Mouse (Mus musculus) embryonic facial prominence, embryonic 14.5 days (tissue): ENCODE results near the gene Zmiz1. TPM values are rescaled to one million over a fixed set of nuclear protein-coding genes. Genes with fewer than 3 reads are reported as not detected.
A peak's percentile ranks its signal among the peaks of the same experiment; 100 is the strongest.

Experiments
- ATAC-seq: fragments of 200-750 bp; cut with Nextera tagmentation; 2 replicates; pipeline ENCODE4 v1.8.0; 2017; ENCODE audit warnings: low read depth, moderate number of reproducible peaks, moderate TSS enrichment
- DNase-seq: peaks from one replicate; pipeline ENCODE4 v3.0.0-alpha.2; 2015; ENCODE audit warnings: low spot score
- H3K27ac ChIP-seq: fragments of 300-500 bp; sonication (generic); replicated peaks from 2 replicates; pipeline ENCODE4 v1.5.1; 2014; ENCODE audit warnings: low read depth, mild to moderate bottlenecking, low read length, moderate library complexity
- H3K27me3 ChIP-seq: fragments of 300-500 bp; sonication (generic); replicated peaks from 2 replicates; pipeline ENCODE4 v1.6.1; 2014; ENCODE audit warnings: low read length; ENCODE audit not compliant: control insufficient read depth, insufficient read depth
- H3K36me3 ChIP-seq: fragments of 300-500 bp; sonication (generic); 2 replicates; pipeline ENCODE4 v1.6.1; 2014; ENCODE audit warnings: low read length, mixed read lengths; ENCODE audit not compliant: control insufficient read depth, insufficient read depth
- H3K4me1 ChIP-seq: fragments of 300-500 bp; sonication (generic); 2 replicates; pipeline ENCODE4 v1.6.1; 2014; ENCODE audit warnings: antibody characterized with exemption, low read length; ENCODE audit not compliant: control insufficient read depth, insufficient read depth
- H3K4me2 ChIP-seq: fragments of 300-500 bp; sonication (generic); 2 replicates; pipeline ENCODE4 v1.6.1; 2014; ENCODE audit warnings: low read depth, mild to moderate bottlenecking, low read length, moderate library complexity, mixed read lengths
- H3K4me3 ChIP-seq: fragments of 300-500 bp; sonication (generic); 2 replicates; pipeline ENCODE4 v1.5.1; 2014; ENCODE audit warnings: low read depth, mild to moderate bottlenecking, low read length
- H3K9ac ChIP-seq: fragments of 300-500 bp; sonication (generic); 2 replicates; pipeline ENCODE4 v1.6.1; 2014; ENCODE audit warnings: low read depth, mild to moderate bottlenecking, low read length, moderate library complexity, mixed read lengths
- H3K9me3 ChIP-seq: fragments of 300-500 bp; sonication (generic); 2 replicates; pipeline ENCODE4 v1.6.1; 2016; ENCODE audit warnings: low read length; ENCODE audit not compliant: control insufficient read depth
- WGBS: fragments of 180-500 bp; shearing (Covaris S2); extraction: QIAGEN DNeasy Blood & Tissue Kit; methylation state at CpG from one replicate; pipeline ENCODE4 v1.1.7; 2014; 5-methylcytosine and 5-hydroxymethylcytosine counted together
- polyA plus RNA-seq: library from polyadenylated mRNA; unstranded; fragments of >200 nt; fragmentation: Nextera tagmentation; extraction: Ambion mirVana; gene quantifications from 2 replicates; pipeline ENCODE4 v1.2.1, GENCODE M21; 2014

Gene Zmiz1
- polyA plus RNA-seq, 1 experiment from 2014 or later = 31.3 TPM

GRCm38 (mm10) chr14:25459394-25459997, 511 bp downstream of the Zmiz1 start:
- peak overlapping the region; percentile 100 for H3K27ac ChIP-seq
- no peaks in the 10 kb centered on the region for H3K36me3 ChIP-seq
- DNase-seq (peak; percentile 32), ATAC-seq (peak; percentile 50)
- H3K9me3 ChIP-seq = no peaks in the 10 kb centered on the region
- no peaks in the 10 kb centered on the region for H3K27me3 ChIP-seq
- H3K4me2 ChIP-seq = peak overlapping the region; percentile 76
- peaks cover 39% of the 10 kb centered on the region for H3K4me1 ChIP-seq
- peak overlapping the region; percentile 98 for H3K9ac ChIP-seq
- 1% methylated on average over 30 of the region's 69 CpGs for WGBS
- H3K4me3 ChIP-seq = peak overlapping the region; percentile 97

DNA sequence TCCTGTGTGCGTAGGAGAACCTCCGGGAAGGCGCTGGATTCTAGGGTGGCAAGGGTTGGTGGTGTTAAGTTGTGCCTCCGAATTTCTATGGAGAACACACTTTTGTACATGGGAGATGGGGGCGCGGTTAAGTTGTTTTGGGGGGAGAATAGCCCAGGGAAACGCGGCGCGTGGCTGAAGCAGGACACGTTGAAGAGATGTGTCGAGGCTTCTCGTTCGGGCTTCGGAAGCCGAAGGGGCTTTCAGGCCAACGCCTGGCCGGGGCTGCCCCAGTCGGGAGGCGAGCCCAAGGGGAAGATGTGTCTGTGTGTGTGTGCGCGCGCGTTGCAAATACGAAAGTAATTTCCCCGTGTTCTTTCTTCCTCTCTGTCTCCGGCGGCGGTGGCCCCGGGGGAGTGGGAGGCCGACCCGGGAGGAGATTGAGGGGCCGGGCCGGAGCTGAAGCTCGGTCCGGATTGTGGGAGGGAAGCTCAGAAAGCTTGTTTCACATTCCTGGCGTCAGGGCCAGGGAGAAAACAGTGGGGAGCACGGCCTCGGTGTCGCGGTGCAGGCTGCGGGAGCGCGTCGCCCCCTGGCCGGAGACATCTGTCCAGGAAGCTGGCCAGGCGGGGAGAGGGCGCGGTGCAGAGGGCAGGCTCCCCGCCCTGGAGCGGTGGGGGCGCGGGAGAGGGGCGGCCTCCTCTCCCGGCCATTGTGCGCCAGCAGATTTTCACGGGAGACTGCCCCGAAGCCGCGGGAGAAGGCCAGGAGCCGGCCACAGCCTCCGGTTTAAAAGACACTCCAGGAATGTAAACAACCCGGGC, 1.2 kb downstream of the Zmiz1 start:
- Histone ChIP-seq H3K4me2 (peak overlapping the region; percentile 76), H3K9ac (peak overlapping the region; percentile 98), H3K4me1 (peaks cover 46% of the 10 kb centered on the region), H3K9me3 (no peaks in the 10 kb centered on the region), H3K27me3 (no peaks in the 10 kb centered on the region), H3K4me3 (peak overlapping the region; percentile 97), H3K36me3 (no peaks in the 10 kb centered on the region), H3K27ac (peak overlapping the region; percentile 100)
- 0% methylated on average over 40 of the region's 63 CpGs for WGBS
- DNase-seq (peak; percentile 67), ATAC-seq (no peak)

DNA sequence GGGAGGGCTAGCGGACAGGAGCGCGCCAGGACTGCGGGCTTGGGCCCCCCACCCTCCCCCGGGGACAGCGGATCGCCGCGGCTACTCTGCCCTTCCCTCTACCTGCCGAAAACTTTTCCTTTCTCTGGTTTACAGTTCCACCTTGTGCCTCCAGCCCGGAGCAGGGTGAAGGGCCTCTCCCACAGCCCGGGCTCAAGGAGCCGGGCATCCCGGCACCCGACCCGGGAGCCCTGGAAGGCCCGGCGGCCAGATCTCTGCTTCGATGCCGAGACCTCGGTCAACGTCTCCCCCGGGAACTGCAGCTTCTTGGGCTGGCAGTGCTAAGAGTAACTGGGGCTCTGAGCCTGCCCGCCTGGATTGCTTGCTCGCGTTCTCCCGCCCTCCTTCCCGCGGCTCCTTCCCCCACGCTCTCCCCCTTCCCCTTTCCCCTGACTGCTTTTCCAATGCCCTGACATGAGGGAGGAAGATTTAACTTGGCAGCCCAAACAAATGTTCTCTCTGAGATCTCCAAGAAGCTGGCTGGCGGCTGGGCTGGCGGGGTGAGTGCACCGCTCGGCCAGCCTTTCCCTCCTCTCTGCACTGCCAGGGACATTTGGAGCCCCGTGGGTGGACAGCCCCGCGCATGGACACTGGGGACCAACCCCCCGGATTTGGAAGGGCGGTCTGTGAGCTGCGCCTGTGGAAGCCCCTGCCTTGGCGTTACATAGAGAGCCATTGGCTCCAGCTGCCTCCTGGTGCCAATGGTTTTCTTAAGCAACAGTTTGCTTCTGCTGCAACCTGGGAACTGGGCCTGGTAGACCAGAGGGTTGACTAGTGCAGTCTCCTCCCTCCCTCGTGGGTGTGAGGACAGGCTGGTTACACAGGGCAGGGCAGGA, 2.1 kb downstream of the Zmiz1 start:
- peak overlapping the region; percentile 97 for H3K4me3 ChIP-seq
- WGBS = 1% methylated on average over 37 of the region's 42 CpGs
- peak overlapping the region; percentile 100 for H3K27ac ChIP-seq
- DNase-seq = peak; percentile 87
- H3K36me3 ChIP-seq = no peaks in the 10 kb centered on the region
- ATAC-seq = peak; percentile 16; the same call in 1 of the 2 replicates
- peak overlapping the region; percentile 76 for H3K4me2 ChIP-seq
- peak overlapping the region; percentile 98 for H3K9ac ChIP-seq
- H3K4me1 ChIP-seq = peaks cover 54% of the 10 kb centered on the region
- no peaks in the 10 kb centered on the region for H3K27me3 ChIP-seq
- no peaks in the 10 kb centered on the region for H3K9me3 ChIP-seq

DNA sequence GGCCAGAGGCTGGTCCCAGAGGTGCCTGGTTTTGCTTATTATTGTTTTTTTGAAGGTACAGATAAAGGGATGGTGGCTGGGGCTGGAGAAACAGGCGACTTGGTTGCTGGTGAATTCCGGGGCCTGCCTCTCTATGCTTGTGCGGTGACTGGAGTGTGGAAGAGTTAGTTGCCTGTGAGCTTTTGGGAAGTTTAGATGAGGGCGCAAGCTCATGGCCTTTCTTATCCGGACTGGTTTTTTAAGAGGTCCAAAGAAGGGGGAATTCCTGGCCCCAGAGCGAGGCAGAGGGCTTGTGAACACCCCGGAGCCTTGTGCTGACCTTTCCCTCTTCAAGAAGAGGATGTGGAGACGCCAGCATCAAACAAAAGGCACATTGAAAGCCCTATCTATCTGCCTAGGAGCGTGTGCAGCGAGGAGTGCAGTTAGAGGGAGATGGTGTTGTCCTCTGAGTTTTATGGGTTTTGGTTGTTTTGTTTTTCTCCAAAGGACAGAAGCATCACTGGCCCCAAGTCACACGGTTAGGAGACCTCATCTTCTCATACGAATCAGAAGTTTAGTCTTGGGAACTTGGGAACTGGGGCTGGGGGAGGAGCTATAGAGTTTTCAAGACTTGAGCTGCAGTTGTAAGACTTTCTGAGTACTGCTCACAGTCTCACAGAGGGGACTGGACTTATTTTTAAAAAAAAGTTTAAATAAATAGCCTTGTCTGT, 2.8 kb downstream of the Zmiz1 start:
- DNase-seq (no peak), ATAC-seq (no peak)
- Histone ChIP-seq H3K27ac (peak overlapping the region; percentile 100), H3K36me3 (no peaks in the 10 kb centered on the region), H3K4me3 (peak overlapping the region; percentile 97), H3K4me1 (peaks cover 54% of the 10 kb centered on the region), H3K4me2 (peak overlapping the region; percentile 76), H3K27me3 (no peaks in the 10 kb centered on the region), H3K9ac (peak overlapping the region; percentile 98), H3K9me3 (no peaks in the 10 kb centered on the region)
- 10% methylated on average over 12 of the region's 12 CpGs for WGBS

DNA sequence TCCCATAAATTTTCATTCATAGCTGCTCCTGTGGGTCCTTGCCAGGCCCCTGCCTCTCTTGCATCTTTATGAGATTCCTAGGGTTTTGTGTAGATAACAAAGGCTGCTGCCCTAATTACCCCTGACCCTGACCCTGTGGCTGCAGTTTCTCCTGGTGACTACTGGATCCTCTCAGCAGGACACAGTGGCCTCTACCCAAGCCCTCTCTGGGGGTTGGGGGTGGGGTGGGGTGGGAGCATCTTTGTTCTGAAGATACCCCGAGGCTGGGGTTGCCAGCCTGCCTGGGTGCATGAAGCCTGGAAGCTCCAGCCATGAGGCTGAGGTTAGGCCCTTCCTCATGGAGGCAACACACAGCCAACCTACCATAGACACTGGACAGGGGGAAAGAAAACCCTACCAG, 4.0 kb downstream of the Zmiz1 start:
- Histone ChIP-seq H3K4me3 (no peak overlapping the region), H3K36me3 (no peaks in the 10 kb centered on the region), H3K27me3 (no peaks in the 10 kb centered on the region), H3K9me3 (no peaks in the 10 kb centered on the region), H3K9ac (0 out of 2 replicates have a peak overlapping the region, but pooled peaks have one; percentile 15), H3K4me2 (0 out of 2 replicates have a peak overlapping the region, but pooled peaks have one; percentile 1), H3K27ac (no peak overlapping the region), H3K4me1 (peaks cover 61% of the 10 kb centered on the region)
- ATAC-seq (no peak), DNase-seq (no peak)
- WGBS = 23% methylated on average over 1 of the region's 1 CpGs

DNA sequence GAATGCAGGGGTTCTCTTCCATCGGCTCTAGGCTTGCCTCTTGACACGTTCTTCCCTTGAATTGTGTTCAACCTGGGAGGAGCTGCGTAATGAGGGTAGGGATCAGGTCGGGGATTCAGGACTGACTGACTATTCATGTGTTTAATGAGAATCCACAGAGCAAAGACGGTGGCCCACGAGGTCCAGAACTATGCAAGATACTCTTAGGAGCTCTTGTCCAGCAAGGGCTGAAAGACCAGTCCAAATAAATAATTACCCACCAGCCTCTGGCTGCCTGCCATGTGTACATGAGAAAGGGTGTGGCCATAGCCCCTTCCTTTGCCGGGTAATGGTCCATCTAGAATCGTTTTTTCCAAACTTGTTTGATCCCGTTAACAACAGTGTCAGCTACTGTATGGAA, 4.9 kb downstream of the Zmiz1 start:
- Histone ChIP-seq H3K9ac (no peak overlapping the region), H3K36me3 (no peaks in the 10 kb centered on the region), H3K4me2 (0 out of 2 replicates have a peak overlapping the region, but pooled peaks have one; percentile 1), H3K27ac (no peak overlapping the region), H3K27me3 (no peaks in the 10 kb centered on the region), H3K9me3 (no peaks in the 10 kb centered on the region), H3K4me1 (peaks cover 65% of the 10 kb centered on the region), H3K4me3 (no peak overlapping the region)
- WGBS = 47% methylated on average over 9 of the region's 9 CpGs
- no peak for ATAC-seq
- DNase-seq = no peak

- peak; percentile 21; the same call in 1 of the 2 replicates for ATAC-seq
- Histone ChIP-seq H3K27ac (no peak overlapping the region), H3K4me1 (peaks cover 68% of the 10 kb centered on the region), H3K4me2 (0 out of 2 replicates have a peak overlapping the region, but pooled peaks have one; percentile 1), H3K9ac (no peak overlapping the region; the same call in 1 of the 2 replicates), H3K4me3 (no peak overlapping the region), H3K9me3 (no peaks in the 10 kb centered on the region), H3K27me3 (no peaks in the 10 kb centered on the region), H3K36me3 (no peaks in the 10 kb centered on the region)
- 31% methylated on average over 8 of the region's 8 CpGs for WGBS
- DNase-seq = no peak
These were observed 5.8 kb downstream of the Zmiz1 start for GRCm38 (mm10) chr14:25464611-25465307.
